Mouse (Mus musculus) left cerebral cortex, postnatal 25 days (tissue): ENCODE measurements around the gene Pan3. TPM values are rescaled to one million over a fixed set of nuclear protein-coding genes. Genes with fewer than 3 reads are reported as not detected.

ENCODE experiments used
- DNase-seq, 2 experiments: peaks; one replicate each; pipeline ENCODE4 v3.0.0; 2022; ENCODE audit warnings: low spot score in 2 of 2, mixed read lengths in 1 of 2
- intact Hi-C: fragments of 180-260 bp; cut with DNase I; formaldehyde crosslinking; loops from one replicate; pipeline ENCODE4 v1.15.1; 2025
- total RNA-seq, 2 experiments: library from RNA; stranded (reverse); gene quantifications; 2 replicates each; pipeline ENCODE4 v1.2.3; 2021

The Pan3 gene
- 10 to 100 TPM; 78.8 to 84.1 TPM for total RNA-seq

GRCm38 (mm10) chr5:147429535-147430305, at the start of gene Pan3:
Gene Pan3, plus strand, starts transcription at chr5:147430161.
- DNase-seq, result peak; percentile 96
- intact Hi-C loops, result loop anchor here (1.0 kb wide), 1 partner anchor 431 kb away; the partner anchor contains the start of gene Pomp

- intact Hi-C loops, result no loop called here
- peak; percentile 26 to 51 for DNase-seq
These were observed 48.6 kb upstream of the Pan3 start for GRCm38 (mm10) chr5:147381396-147381795.

DNA sequence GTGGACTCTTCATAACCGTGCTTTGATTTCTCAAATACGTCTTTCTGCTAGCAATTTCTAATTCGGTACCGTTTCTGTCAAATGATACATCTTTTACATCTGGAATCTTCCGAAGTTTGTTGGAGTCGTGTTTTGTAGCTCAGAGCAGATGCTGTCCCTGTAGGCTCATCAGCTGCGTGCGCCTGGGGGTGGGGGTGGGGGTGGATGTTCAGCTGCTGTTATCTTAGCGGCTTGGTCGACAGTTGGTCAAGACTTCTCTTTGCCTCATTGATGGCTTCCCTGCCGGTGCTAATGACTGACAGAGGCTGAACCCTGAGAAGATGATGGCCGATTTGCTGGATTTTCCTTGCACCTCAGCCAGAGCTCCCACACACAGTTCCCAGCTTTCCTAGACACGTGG, 43.1 kb upstream of the Pan3 start:
- intact Hi-C loops, result no loop called here
- no peak for DNase-seq

- DNase-seq, result no peak
- intact Hi-C loops, result no loop called here
These were observed 41.5 kb upstream of the Pan3 start for GRCm38 (mm10) chr5:147388376-147389008.

- intact Hi-C loops, result no loop called here
- no peak for DNase-seq
These were observed 40.9 kb upstream of the Pan3 start for GRCm38 (mm10) chr5:147389052-147389451.

GRCm38 (mm10) chr5:147390772-147391171, 39.2 kb upstream of the Pan3 start:
- DNase-seq, result no peak
- intact Hi-C loops, result no loop called here

- DNase-seq, result peak; percentile 16 to 36
- intact Hi-C loops, result no loop called here
These were observed 37.2 kb upstream of the Pan3 start for GRCm38 (mm10) chr5:147392667-147393213.

DNA sequence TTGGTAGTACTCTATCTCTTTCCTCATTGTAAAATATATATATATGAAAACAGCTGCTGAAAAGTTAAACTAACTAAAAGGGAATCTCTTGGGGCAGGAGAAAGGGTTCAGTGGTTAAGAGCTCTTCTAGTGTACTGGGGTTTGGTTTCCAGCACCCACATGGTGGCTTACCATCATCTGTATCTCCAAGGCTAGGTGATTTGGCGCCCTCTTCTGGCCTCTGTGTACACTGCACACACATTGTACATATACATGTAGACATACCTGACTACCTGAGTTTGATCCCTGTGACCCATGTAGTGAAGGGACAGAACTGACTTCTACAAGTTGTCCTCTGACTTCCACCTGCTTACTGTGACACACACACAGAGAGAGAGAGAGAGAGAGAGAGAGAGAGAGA, 34.9 kb upstream of the Pan3 start:
- intact Hi-C loops, result no loop called here
- DNase-seq, result no peak

GRCm38 (mm10) chr5:147399843-147400504, 30.0 kb upstream of the Pan3 start, which contains the start of gene Flt3:
Gene Flt3, minus strand, starts transcription at chr5:147400489.
- peak in 1 of 2 experiments; percentile 37 for DNase-seq
- intact Hi-C loops, result loop anchor here (5.0 to 10.0 kb wide), 2 partner anchors 447 to 545 kb away; no protein-coding TSS in a partner anchor

- DNase-seq, result no peak
- intact Hi-C loops, result loop anchor here (5.0 to 10.0 kb wide), 2 partner anchors 447 to 544 kb away; no protein-coding TSS in a partner anchor
These were observed 29.4 kb upstream of the Pan3 start for GRCm38 (mm10) chr5:147400505-147400979.

DNA sequence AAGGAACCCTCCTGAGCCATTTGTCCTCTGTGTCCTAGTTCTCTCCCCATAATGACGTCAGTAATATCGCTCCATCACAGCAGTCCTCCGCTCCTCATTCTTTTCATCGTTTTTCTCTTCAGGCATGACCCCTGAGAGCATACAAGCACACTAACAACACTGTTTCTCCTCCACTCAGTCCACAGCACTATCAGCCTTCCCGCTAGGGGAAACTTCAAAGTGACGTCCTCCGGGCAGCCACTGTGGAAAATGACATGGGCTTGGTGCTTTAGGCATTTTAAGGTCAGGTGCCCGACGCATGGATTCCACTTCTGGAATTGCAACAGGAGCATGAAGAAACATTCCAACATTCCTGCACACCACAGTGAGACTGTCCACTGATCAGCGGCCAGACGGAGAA, 28.9 kb upstream of the Pan3 start:
- DNase-seq, result no peak
- intact Hi-C loops, result loop anchor here (5.0 to 10.0 kb wide), 2 partner anchors 446 to 544 kb away; no protein-coding TSS in a partner anchor

GRCm38 (mm10) chr5:147402505-147402904, 27.5 kb upstream of the Pan3 start:
- intact Hi-C loops, result loop anchor here (5.0 to 10.0 kb wide), 2 partner anchors 445 to 542 kb away; no protein-coding TSS in a partner anchor
- DNase-seq, result peak in 1 of 2 experiments; percentile 60

GRCm38 (mm10) chr5:147406135-147406534, 23.8 kb upstream of the Pan3 start:
- intact Hi-C loops, result loop anchor here (10.0 kb wide), 1 partner anchor 539 kb away; no protein-coding TSS in a partner anchor
- DNase-seq, result no peak

- DNase-seq, result no peak
- intact Hi-C loops, result loop anchor here (10.0 kb wide), 1 partner anchor 536 kb away; no protein-coding TSS in a partner anchor
These were observed 21.2 kb upstream of the Pan3 start for GRCm38 (mm10) chr5:147408731-147409130.

DNA sequence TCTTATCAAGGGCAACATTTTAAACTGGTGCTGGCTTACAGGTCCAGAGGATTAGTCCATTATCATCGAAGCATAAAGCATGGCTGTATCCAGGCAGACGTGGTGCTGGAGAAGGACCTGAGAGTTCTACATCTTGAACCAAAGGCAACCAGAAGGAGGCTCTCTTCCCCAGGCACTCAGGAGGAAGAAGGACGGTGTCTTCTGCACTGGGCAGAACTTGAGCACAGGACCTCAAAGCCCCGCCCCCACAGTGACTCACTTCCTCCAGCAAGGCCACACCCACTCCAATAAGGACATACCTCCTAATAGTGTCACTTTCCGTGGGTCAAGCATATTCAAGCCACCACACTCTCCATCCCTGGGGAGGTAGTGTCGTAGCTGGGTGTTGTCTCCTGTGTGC, 19.4 kb upstream of the Pan3 start:
- no peak for DNase-seq
- intact Hi-C loops, result no loop called here

DNA sequence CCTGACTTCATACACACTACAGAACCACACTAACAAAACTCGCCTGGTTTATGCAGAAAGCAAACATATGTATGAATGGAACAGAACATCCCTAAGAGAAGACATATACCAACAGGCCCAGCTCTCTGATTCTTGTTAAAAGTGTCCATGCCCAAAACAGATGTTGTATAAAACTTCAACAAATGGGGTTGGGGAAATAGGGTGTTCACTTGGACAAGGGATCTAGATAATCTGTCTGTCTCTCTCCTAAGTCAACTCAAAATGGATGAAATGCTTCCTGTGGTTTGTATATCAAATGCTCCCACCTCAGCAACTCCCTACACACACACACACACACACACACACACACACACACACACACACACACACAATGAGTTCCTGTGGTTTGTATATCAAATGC, 12.0 kb upstream of the Pan3 start:
- DNase-seq, result no peak
- intact Hi-C loops, result no loop called here

DNA sequence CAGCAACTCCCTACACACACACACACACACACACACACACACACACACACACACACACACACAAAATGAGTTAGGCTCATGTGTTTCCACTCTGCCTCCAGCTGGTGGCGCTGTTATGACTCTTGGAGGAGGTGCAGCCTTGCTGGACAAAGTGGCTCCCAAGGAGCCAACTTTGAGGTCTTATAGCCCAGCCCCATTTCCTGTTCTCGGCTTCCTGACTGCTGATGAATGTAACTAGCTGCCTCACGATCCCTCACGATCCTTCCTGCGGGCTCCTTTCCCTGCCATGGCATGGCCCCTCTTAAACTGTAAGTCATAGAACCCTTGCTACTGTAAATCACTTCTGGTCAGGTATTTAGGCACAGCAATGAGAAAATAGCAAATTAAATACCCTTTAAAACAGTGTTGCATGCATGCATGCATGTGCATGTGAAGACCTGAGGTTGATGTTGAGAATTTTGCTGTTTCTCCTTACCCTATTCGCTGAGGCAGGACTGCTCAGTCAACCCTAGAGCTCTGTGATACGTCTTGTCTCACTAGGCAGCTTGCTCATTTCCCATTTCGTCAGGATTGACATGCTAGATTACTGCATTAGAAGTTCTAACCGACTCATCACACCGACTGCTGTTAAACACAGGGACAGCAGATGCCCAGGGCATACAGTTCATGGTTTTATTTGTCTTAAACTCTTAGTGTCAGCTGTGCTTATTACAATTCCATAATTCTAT, 11.4 kb upstream of the Pan3 start:
- no peak for DNase-seq
- intact Hi-C loops, result no loop called here

DNA sequence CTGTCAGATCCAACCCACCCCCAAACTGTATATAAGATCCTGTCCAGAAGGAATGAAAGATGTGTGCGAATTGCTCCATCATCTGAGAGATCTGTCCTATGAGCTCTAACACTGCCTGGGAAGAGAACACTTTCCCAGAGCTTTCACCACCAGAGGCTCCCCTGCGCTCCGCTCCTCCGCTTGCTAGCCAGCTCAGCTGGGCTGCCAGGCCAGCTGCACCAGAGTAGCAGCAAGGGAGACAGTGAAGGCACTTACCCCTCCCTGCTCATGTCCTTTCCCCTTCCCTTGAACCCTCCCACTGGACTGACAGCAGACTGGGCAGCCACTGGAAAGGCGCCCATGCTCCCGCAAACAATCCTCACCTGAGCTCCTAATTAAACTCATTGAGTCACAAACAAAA, 6.3 kb upstream of the Pan3 start:
- intact Hi-C loops, result no loop called here
- DNase-seq, result no peak
